Mouse (Mus musculus): ENCODE data around the gene Ccdc180.
A peak's percentile ranks its signal among the peaks of the same experiment; 100 is the strongest.

Gene Ccdc180

GRCm38 (mm10) chr4:45890066-45890761 is at the start of gene Ccdc180:
Gene Ccdc180, plus strand, starts transcription at chr4:45890303.
- DNase-seq (ENCODE audit: low read depth, low spot score), result no peak

GRCm38 (mm10) chr4:45844355-45844754 is 45.7 kb upstream of the Ccdc180 start:
- DNase-seq (ENCODE audit: low read depth, low spot score), result peak; percentile 6

GRCm38 (mm10) chr4:45846263-45846662 is 43.8 kb upstream of the Ccdc180 start:
- DNase-seq (ENCODE audit: low read depth, low spot score), result no peak

GRCm38 (mm10) chr4:45848109-45848824 is 41.8 kb upstream of the Ccdc180 start, which contains the start of gene Stra6l:
Gene Stra6l, plus strand, starts transcription at chr4:45848664.
- DNase-seq (ENCODE audit: low read depth, low spot score), result no peak

GRCm38 (mm10) chr4:45848825-45849156 is 41.3 kb upstream of the Ccdc180 start:
- DNase-seq (ENCODE audit: low read depth, low spot score), result no peak

- DNase-seq (ENCODE audit: low read depth, low spot score), result no peak
Observed at GRCm38 (mm10) chr4:45849419-45849818, 40.7 kb upstream of the Ccdc180 start.

- DNase-seq (ENCODE audit: low read depth, low spot score), result no peak
Observed at GRCm38 (mm10) chr4:45851640-45852051, 38.5 kb upstream of the Ccdc180 start.

- DNase-seq (ENCODE audit: low read depth, low spot score), result no peak
Observed at GRCm38 (mm10) chr4:45853496-45854246, 36.4 kb upstream of the Ccdc180 start.

GRCm38 (mm10) chr4:45855803-45856424 is 34.2 kb upstream of the Ccdc180 start:
- peak; percentile 16 for DNase-seq (ENCODE audit: low read depth, low spot score)

- DNase-seq (ENCODE audit: low read depth, low spot score), result no peak
Observed at GRCm38 (mm10) chr4:45861160-45861559, 28.9 kb upstream of the Ccdc180 start.

- DNase-seq (ENCODE audit: low read depth, low spot score), result no peak
Observed at GRCm38 (mm10) chr4:45867416-45867815, 22.7 kb upstream of the Ccdc180 start.

- no peak for DNase-seq (ENCODE audit: low read depth, low spot score)
Observed at GRCm38 (mm10) chr4:45869021-45869815, 20.9 kb upstream of the Ccdc180 start.

GRCm38 (mm10) chr4:45872147-45872546 is 18.0 kb upstream of the Ccdc180 start:
- no peak for DNase-seq (ENCODE audit: low read depth, low spot score)

GRCm38 (mm10) chr4:45878929-45879328 is 11.2 kb upstream of the Ccdc180 start:
- DNase-seq (ENCODE audit: low read depth, low spot score), result no peak

- DNase-seq (ENCODE audit: low read depth, low spot score), result no peak
Observed at GRCm38 (mm10) chr4:45882521-45882920, 7.6 kb upstream of the Ccdc180 start.

GRCm38 (mm10) chr4:45883250-45883649 is 6.9 kb upstream of the Ccdc180 start:
- DNase-seq (ENCODE audit: low read depth, low spot score), result no peak

GRCm38 (mm10) chr4:45889487-45889886 is 616 bp upstream of the Ccdc180 start:
- no peak for DNase-seq (ENCODE audit: low read depth, low spot score)

- no peak for DNase-seq (ENCODE audit: low read depth, low spot score)
Observed at GRCm38 (mm10) chr4:45896425-45897081, 6.5 kb downstream of the Ccdc180 start.

GRCm38 (mm10) chr4:45898413-45898812 is 8.3 kb downstream of the Ccdc180 start:
- no peak for DNase-seq (ENCODE audit: low read depth, low spot score)

- DNase-seq (ENCODE audit: low read depth, low spot score), result no peak
Observed at GRCm38 (mm10) chr4:45909256-45909655, 19.2 kb downstream of the Ccdc180 start.

GRCm38 (mm10) chr4:45909924-45910323 is 19.8 kb downstream of the Ccdc180 start:
- DNase-seq (ENCODE audit: low read depth, low spot score), result no peak

All from c-Kit-negative CD71-positive TER-119-positive erythroid progenitor cells, embryonic 14.5 days (primary cell).